Mouse (Mus musculus) MEL (cell line): Measurements from ENCODE around the gene Atp8b3.

Experiments used
- SMC3 ChIP-seq: IDR thresholded peaks from 2 replicates; pipeline ENCODE4 v1.6.1; 2011; ENCODE audit warnings: low read depth, low read length, improper control_type of control experiment
- UBTF ChIP-seq: IDR thresholded peaks from 2 replicates; pipeline ENCODE4 v1.6.1; 2012; ENCODE audit warnings: low read depth, mild to moderate bottlenecking, inconsistent platforms, low read length, improper control_type of control experiment, moderate library complexity, borderline replicate concordance; ENCODE audit not compliant: insufficient read depth
- ZKSCAN1 ChIP-seq: IDR thresholded peaks from 2 replicates; pipeline ENCODE4 v1.6.1; 2012; ENCODE audit warnings: low read depth, mild to moderate bottlenecking, inconsistent platforms, low read length, improper control_type of control experiment, moderate library complexity

- TF ChIP-seq UBTF (no peak), SMC3 (no peak), ZKSCAN1 (no peak)
Observed at GRCm38 (mm10) chr10:80560621-80561020, 21.7 kb upstream of the Atp8b3 start.
